Mouse (Mus musculus) limb, embryonic 14.5 days (tissue): Measurements from ENCODE around the gene Gen1. TPM values are rescaled to one million over a fixed set of nuclear protein-coding genes. Genes with fewer than 3 reads are reported as not detected.

Experiments used
- ATAC-seq: fragments of 200-750 bp; cut with Nextera tagmentation; 2 replicates; pipeline ENCODE4 v1.8.0; 2017; ENCODE audit warnings: low read depth, moderate number of reproducible peaks, moderate TSS enrichment; ENCODE audit not compliant: low FRiP score
- DNase-seq: peaks from one replicate; pipeline ENCODE4 v3.0.0-alpha.2; 2015; ENCODE audit warnings: low spot score
- H3K27ac ChIP-seq: fragments of 300-500 bp; sonication (generic); replicated peaks from 2 replicates; pipeline ENCODE4 v1.5.1; 2014; ENCODE audit warnings: low read depth, mild to moderate bottlenecking, low read length, moderate library complexity, mixed read lengths
- H3K27me3 ChIP-seq: fragments of 300-500 bp; sonication (generic); 2 replicates; pipeline ENCODE4 v1.6.1; 2014; ENCODE audit warnings: low read length, mixed read lengths; ENCODE audit not compliant: control insufficient read depth, insufficient read depth
- H3K36me3 ChIP-seq: fragments of 300-500 bp; sonication (generic); 2 replicates; pipeline ENCODE4 v1.6.1; 2014; ENCODE audit warnings: mild to moderate bottlenecking, low read length, moderate library complexity, mixed read lengths; ENCODE audit not compliant: control insufficient read depth, insufficient read depth
- H3K4me1 ChIP-seq: fragments of 300-500 bp; sonication (generic); 2 replicates; pipeline ENCODE4 v1.6.1; 2014; ENCODE audit warnings: antibody characterized with exemption, low read length, mixed read lengths; ENCODE audit not compliant: control insufficient read depth, insufficient read depth
- H3K4me2 ChIP-seq: fragments of 300-500 bp; sonication (generic); replicated peaks from 2 replicates; pipeline ENCODE4 v1.6.1; 2014; ENCODE audit warnings: low read depth, mild to moderate bottlenecking, low read length, moderate library complexity; ENCODE audit not compliant: severe bottlenecking
- H3K4me3 ChIP-seq: fragments of 300-500 bp; sonication (generic); replicated peaks from 2 replicates; pipeline ENCODE4 v1.5.1; 2014; ENCODE audit warnings: low read length
- H3K9ac ChIP-seq: fragments of 300-500 bp; sonication (generic); 2 replicates; pipeline ENCODE4 v1.6.1; 2014; ENCODE audit warnings: mild to moderate bottlenecking, low read depth, low read length, moderate library complexity; ENCODE audit not compliant: severe bottlenecking
- H3K9me3 ChIP-seq: fragments of 300-500 bp; sonication (generic); 2 replicates; pipeline ENCODE4 v1.6.1; 2016; ENCODE audit warnings: low read length; ENCODE audit not compliant: control insufficient read depth
- POLR2A ChIP-seq: fragments of 200-500 bp; IDR thresholded peaks from 2 replicates; pipeline ENCODE4 v1.8.0; 2012; ENCODE audit warnings: inconsistent platforms, mild to moderate bottlenecking, moderate library complexity, borderline replicate concordance; ENCODE audit not compliant: insufficient read depth, insufficient read length; ENCODE audit errors: extremely low read depth
- WGBS: fragments of 180-500 bp; shearing (Covaris S2); extraction: QIAGEN DNeasy Blood & Tissue Kit; methylation state at CpG from one replicate; pipeline ENCODE4 v1.1.7; 2014; 5-methylcytosine and 5-hydroxymethylcytosine counted together
- microRNA-seq: library from miRNA; unstranded; fragments of <30 nt; microRNA quantifications from one replicate; pipeline ENCODE4, GENCODE M21; 2016
- polyA plus RNA-seq, 2 experiments: library from polyadenylated mRNA; depleted of rRNA in 1 of 2; stranded (reverse) in 1 of 2; unstranded in 1 of 2; fragments of >200 nt; fragmentation: Nextera tagmentation in 1 of 2; extraction: Ambion mirVana in 1 of 2; gene quantifications; 2 replicates each; pipeline versions ENCODE4 v1.2.1 to v1.2.3; 2012 to 2014

The Gen1 gene
- polyA plus RNA-seq, 2 experiments, result 5.9 to 7.0 TPM

- no peak for TF ChIP-seq POLR2A
- no peak overlapping the region for H3K27ac ChIP-seq
- WGBS, result 65% methylated on average over 2 of the region's 2 CpGs
- ATAC-seq, result no peak
- no peaks in the 10 kb centered on the region for H3K36me3 ChIP-seq
- H3K4me3 ChIP-seq, result no peak overlapping the region
- no peak for DNase-seq
- H3K4me2 ChIP-seq, result no peak overlapping the region
- H3K9me3 ChIP-seq, result no peaks in the 10 kb centered on the region
- peaks cover 4% of the 10 kb centered on the region; the same call in 1 of the 2 replicates for H3K4me1 ChIP-seq
- H3K9ac ChIP-seq, result no peak overlapping the region
- H3K27me3 ChIP-seq, result no peaks in the 10 kb centered on the region
Measured at GRCm38 (mm10) chr12:11198551-11198950, 67.0 kb downstream of the Gen1 start.

- no peak overlapping the region for H3K9ac ChIP-seq
- ATAC-seq, result no peak
- H3K9me3 ChIP-seq, result no peaks in the 10 kb centered on the region
- no peak for TF ChIP-seq POLR2A
- H3K36me3 ChIP-seq, result no peaks in the 10 kb centered on the region
- WGBS, result 38% methylated on average over 4 of the region's 4 CpGs
- H3K4me1 ChIP-seq, result peaks cover under 1% of the 10 kb centered on the region; the same call in 1 of the 2 replicates
- no peak overlapping the region for H3K4me2 ChIP-seq
- H3K27me3 ChIP-seq, result no peaks in the 10 kb centered on the region
- H3K27ac ChIP-seq, result no peak overlapping the region
- DNase-seq, result no peak
- H3K4me3 ChIP-seq, result no peak overlapping the region
Measured at GRCm38 (mm10) chr12:11198026-11198425, 67.6 kb downstream of the Gen1 start.

- ATAC-seq, result no peak; the same call in 1 of the 2 replicates
- no peaks in the 10 kb centered on the region for H3K27me3 ChIP-seq
Measured at GRCm38 (mm10) chr12:11196830-11197229, 68.8 kb downstream of the Gen1 start.

GRCm38 (mm10) chr12:11196142-11196597 lies 69.4 kb downstream of the Gen1 start:
- no peaks in the 10 kb centered on the region for H3K27me3 ChIP-seq
- no peaks in the 10 kb centered on the region for H3K36me3 ChIP-seq
- H3K27ac ChIP-seq, result no peak overlapping the region
- no peak overlapping the region for H3K4me3 ChIP-seq
- H3K4me2 ChIP-seq, result peak overlapping the region; percentile 40
- H3K9me3 ChIP-seq, result no peaks in the 10 kb centered on the region
- ATAC-seq, result peak; percentile 86
- peak; percentile 49 for DNase-seq
- no peak overlapping the region for H3K9ac ChIP-seq
- no peak for TF ChIP-seq POLR2A
- no peaks in the 10 kb centered on the region for H3K4me1 ChIP-seq
- 6% methylated on average over 18 of the region's 19 CpGs for WGBS

More at GRCm38 (mm10) chr12:11196830-11197229, 68.8 kb downstream of the Gen1 start:
- 53% methylated on average over 5 of the region's 5 CpGs for WGBS
- no peaks in the 10 kb centered on the region for H3K4me1 ChIP-seq
- H3K9me3 ChIP-seq, result no peaks in the 10 kb centered on the region
- no peak for TF ChIP-seq POLR2A
- no peak for DNase-seq
- H3K27ac ChIP-seq, result no peak overlapping the region
- H3K9ac ChIP-seq, result no peak overlapping the region
- H3K4me2 ChIP-seq, result no peak overlapping the region
- H3K36me3 ChIP-seq, result no peaks in the 10 kb centered on the region
- H3K4me3 ChIP-seq, result no peak overlapping the region

- DNase-seq (no peak), ATAC-seq (no peak)
- WGBS, result 79% methylated on average over 1 of the region's 1 CpGs
- TF ChIP-seq POLR2A, result no peak
- H3K27ac ChIP-seq, result no peak overlapping the region
- no peak overlapping the region for H3K9ac ChIP-seq
- H3K27me3 ChIP-seq, result no peaks in the 10 kb centered on the region
- H3K36me3 ChIP-seq, result no peaks in the 10 kb centered on the region
- H3K9me3 ChIP-seq, result no peaks in the 10 kb centered on the region
- no peaks in the 10 kb centered on the region for H3K4me1 ChIP-seq
- no peak overlapping the region for H3K4me3 ChIP-seq
- H3K4me2 ChIP-seq, result no peak overlapping the region
Measured at GRCm38 (mm10) chr12:11195031-11195430, 70.6 kb downstream of the Gen1 start.

Small RNA genes lying within 50 kb of the gene (microRNA-seq; reads per million reads assigned to microRNA genes)
- gene Mir7675, result not detected

Other genes starting within 250 kb of the Gen1 start
- 2.4 and 2.6 TPM in 2 replicates for gene Kcns3, start 114.7 kb downstream of the Gen1 start, polyA plus RNA-seq (2012; rRNA removed)
- gene Kcns3, start 114.7 kb downstream of the Gen1 start, polyA plus RNA-seq (2014; fragmentation: Nextera tagmentation; extraction: Ambion mirVana), result 3.1 and 3.6 TPM in 2 replicates
- 0.15 TPM in 1 of 2 replicates, not detected in the other for gene Msgn1, start 56.8 kb downstream of the Gen1 start, polyA plus RNA-seq (2012; rRNA removed)
- gene Msgn1, start 56.8 kb downstream of the Gen1 start, polyA plus RNA-seq (2014; fragmentation: Nextera tagmentation; extraction: Ambion mirVana), result not detected in 2 replicates
- gene Smc6, start 85 bp upstream of the Gen1 start, polyA plus RNA-seq (2012; rRNA removed), result 40.6 and 71.8 TPM in 2 replicates
- 122 and 126 TPM in 2 replicates for gene Smc6, start 85 bp upstream of the Gen1 start, polyA plus RNA-seq (2014; fragmentation: Nextera tagmentation; extraction: Ambion mirVana)
- gene Vsnl1, start 170.8 kb upstream of the Gen1 start, polyA plus RNA-seq (2012; rRNA removed), result 1.4 and 1.6 TPM in 2 replicates
- gene Vsnl1, start 170.8 kb upstream of the Gen1 start, polyA plus RNA-seq (2014; fragmentation: Nextera tagmentation; extraction: Ambion mirVana), result 1.8 TPM in 2 replicates
- 0.09 and 0.21 TPM in 2 replicates for gene Rad51ap2, start 190.3 kb upstream of the Gen1 start, polyA plus RNA-seq (2012; rRNA removed)
- 0.39 and 0.57 TPM in 2 replicates for gene Rad51ap2, start 190.3 kb upstream of the Gen1 start, polyA plus RNA-seq (2014; fragmentation: Nextera tagmentation; extraction: Ambion mirVana)